Mouse (Mus musculus) thymus, postnatal 25 days (tissue): ENCODE results near the gene Slc35a5.
A peak's percentile ranks its signal among the peaks of the same experiment; 100 is the strongest.

Experiments
- DNase-seq: peaks from one replicate; pipeline ENCODE4 v3.0.0; 2022

Gene Slc35a5

DNA sequence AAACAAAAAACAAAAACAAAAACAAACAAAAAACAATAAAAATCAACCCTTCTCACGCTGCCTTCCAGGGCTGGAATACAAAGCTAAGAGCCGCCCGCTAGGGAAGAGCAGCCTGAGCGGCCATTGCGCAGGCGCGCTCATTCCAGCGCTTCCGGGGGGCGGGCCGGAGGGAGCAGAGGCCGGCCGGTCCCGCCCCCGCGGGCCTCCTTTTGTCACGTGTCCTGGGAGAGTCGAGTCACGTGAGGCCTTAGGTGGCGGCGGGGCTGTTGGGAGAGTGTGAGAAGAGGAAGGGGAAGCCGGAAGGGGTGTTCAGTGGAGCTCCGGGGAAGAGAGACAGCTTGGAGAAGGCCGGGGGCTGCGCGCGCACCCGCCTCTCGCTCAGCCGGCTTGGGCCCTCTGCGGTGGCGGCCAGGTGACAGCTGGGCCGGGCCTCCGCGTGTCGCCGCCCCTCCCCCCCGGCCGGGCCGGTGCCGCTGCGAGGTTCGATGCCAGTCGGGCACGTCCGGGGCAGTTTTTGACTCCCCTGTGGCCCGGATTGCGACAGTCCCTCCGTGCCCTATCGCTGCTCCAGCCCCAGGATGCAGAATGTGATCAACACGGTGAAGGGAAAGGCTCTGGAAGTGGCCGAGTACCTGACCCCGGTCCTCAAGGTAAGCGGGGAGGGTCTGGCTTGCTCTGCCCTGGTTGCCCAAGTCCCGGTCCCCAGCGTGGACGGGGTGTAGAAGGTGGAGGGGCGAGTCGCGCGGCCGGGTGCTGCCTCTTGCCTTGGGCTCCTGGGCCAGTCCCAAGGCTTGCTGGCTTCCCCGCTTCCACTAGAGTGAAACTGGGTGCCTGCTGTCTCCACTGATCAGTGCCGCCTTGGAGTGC is at the start of gene Slc35a5, which contains the start of gene Atg3:
TSS of gene Slc35a5 (minus strand) at position 185 of the 867 bp plus-strand sequence.
TSS of gene Atg3 (plus strand) at position 264 of the 867 bp plus-strand sequence.
- peak; percentile 96 for DNase-seq

DNA sequence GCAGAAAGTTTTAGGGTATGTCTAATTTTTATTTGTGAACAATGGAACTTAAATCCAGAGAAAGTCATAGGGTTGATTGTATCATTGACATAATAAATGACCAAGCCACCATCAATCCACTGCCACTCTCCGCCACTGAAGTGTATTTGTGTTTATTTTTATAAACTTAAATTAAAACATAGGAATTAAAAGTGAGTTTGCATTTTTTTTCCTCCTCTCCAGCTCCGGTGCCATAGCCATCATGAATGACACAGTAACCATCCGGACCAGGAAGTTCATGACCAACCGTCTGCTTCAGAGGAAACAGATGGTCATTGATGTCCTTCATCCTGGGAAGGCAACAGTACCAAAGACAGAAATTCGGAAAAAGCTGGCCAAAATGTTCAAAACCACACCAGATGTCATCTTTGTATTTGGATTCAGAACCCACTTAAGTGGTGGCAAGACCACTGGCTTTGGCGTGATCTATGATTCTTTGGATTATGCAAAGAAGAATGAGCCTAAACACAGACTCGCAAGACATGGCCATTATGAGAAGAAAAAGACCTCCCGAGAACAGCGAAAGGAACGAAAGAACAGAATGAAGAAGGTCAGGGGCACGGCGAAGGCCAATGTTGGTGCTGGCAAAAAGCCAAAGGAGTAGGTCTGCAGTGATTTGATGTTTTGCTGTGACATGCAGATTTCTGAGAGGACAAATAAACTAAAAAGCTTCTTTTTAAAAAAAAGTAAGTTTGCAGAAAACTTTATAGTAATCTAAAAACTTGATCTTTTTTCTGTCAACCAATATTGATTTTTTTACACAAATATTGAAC is 46.6 kb upstream of the Slc35a5 start:
- no peak for DNase-seq

DNA sequence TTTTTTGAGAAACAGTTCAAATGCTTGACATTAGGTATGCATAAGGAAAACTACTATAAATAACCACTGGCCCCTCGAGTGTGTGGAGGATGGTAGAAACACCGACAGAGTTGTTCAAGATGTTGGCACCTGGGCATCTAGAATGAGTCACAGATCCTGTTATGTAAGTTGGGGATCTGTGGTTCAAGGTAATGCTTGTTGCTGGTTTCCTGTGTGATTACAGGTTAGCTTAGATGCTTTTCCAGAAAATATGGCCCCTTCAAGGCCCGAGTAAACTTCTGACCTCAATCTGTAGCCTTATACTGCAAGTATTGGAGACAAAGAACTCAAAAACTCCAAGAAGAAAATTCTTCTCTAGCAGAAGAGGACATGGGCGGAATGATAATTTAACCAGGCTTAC is 45.9 kb upstream of the Slc35a5 start:
- DNase-seq, result no peak

DNA sequence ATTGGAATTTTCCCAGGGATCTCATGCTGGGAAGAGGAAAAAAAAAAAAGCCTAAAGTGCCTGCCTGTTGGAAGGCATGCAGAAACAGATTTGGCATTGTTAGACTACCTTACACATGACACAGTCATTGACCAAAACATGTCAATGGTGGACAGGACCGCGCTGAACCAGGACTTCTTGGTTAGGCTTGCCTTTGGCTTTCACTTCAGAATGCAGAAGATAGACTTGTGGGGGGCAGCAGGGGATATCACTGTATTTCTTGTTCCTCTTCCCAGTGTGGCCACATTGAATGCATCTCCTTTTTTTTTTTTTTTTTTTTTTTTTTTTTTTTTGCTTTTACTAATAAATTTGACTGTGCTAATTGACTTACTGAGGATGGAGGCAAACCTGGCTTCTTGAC is 42.9 kb upstream of the Slc35a5 start:
- no peak for DNase-seq

DNA sequence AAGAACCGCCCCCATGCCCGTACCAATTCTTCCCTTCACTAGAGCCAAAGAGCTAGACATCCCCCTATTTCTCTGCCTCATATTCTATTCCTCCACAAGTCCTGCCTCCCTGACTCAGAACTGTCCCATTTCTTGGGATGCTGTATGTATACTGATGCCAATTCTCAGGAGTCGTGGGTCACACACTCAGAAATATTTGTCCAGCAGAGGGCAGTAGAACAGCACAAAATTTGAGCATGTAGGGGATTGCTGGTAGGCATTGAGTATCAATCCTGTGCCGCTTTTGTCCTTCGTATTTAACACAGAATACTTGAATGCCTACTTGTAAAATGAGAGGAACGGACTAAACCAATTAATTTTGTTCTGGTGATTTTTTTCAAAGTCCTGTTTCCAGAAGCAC is 38.3 kb upstream of the Slc35a5 start:
- DNase-seq, result peak; percentile 60

DNA sequence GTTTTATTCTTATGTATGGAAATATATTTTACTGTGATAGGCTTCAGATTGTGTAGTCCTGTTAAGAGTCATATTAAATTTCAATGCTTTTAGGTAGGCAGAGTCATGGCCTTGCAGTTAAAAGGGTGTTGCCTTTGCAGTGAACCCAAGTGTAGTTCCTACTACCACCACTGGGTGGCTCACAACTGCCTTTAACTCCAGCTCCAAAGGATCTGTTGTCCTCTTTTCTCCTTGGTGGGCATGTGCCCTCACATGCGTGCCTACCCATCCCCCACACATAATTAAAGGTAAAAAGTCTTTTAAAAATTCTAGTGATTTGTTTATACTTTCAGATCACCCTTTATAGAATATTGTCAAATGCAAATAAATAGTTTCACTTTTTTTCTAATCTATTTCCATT is 34.1 kb upstream of the Slc35a5 start:
- peak; percentile 72 for DNase-seq

DNA sequence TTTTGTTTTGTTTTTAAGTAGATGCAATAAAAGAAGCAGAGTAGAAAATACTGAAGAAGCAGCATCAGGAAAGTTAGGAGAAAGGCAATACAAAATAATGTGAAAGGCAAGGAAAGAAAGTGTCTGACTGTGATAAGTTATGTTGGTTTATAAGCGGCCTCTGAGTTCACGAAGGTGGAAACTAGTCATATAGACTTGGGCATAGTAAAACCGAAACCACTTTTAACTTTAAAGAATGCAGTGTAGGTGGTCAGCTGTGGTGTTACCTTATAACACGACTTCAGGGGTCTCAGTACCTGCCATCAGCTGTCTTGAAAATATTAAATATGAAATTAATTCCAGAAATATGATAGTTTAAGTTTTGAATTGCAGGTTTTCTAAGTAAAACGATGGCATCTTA is 23.3 kb upstream of the Slc35a5 start:
- DNase-seq, result no peak

DNA sequence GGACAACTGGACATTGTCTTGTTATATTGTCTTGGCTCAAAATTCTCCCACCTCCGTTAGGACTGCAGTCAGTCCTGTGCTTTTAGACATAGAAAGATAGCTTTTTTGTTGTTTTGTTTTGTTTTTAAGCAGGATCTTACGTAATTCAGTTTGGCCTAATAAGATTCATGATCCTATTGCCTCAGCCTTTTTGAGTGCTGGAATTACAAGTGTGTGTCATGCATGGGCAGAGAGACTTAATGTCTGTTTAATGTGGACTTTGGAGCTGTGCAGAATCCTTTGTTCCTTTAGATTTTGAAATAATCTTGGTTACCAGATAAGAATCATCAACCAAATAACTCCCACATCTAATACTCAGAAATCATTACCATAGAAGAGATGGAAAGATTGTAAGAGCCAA is 20.0 kb upstream of the Slc35a5 start:
- DNase-seq, result no peak

DNA sequence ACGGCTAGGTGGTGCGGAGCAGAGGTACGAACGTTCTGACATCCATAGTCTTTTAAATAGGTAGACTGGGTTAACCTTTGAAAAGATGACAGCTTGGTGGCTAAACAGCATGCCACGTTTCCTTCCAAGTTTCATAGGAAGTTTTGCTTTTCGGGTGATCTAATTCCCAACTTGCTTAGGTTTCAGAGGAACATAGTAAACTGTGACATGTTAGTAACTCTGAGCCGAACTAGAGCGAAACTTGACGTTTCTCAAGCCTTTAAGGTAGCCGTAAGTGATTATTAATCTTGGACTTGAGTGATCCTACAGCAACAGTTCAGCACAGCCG is 847 bp upstream of the Slc35a5 start:
- no peak for DNase-seq

DNA sequence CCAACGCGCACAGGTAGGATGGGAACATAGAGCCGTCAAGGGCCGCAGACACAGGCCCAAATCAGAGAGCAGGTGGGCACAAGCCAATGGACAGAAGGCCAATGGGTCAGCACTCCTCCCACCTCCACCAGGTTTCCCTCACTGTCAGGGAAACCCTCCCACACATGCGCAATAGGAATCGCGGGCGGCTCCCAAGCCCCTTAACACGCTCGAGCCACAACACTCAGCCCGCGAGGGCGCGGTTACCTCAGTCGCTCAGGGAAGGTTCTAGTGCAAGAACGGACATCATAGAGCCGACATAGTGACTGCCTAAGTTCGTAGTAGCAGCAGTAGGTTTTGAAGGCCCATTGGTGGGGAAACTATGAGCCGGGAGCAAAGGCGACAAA is 377 bp downstream of the Slc35a5 start:
- DNase-seq, result no peak

DNA sequence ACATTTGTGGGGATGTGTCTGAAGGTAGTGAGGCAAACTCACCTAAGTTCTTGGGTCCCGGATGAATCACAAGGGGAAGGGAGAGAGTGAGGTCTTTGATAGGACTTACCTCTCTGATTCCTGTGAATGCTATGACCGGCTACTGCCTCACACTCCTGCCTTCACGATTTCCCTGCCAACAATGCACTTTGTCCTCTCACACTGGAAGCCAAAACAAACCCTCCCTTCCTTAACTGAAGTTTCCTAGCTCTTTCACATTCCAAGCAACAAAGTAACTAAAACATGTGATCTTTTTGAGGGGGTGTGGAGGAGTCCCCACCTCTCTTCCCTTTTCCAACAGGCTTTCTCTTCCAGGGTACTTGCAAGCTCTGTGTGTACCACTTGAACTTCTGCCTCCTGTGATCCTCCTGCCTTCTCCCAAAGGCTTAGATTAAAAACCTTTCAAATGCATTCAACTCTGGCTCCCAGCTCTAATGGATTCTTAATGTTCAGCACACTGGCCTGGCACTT is 3.7 kb downstream of the Slc35a5 start:
- no peak for DNase-seq

DNA sequence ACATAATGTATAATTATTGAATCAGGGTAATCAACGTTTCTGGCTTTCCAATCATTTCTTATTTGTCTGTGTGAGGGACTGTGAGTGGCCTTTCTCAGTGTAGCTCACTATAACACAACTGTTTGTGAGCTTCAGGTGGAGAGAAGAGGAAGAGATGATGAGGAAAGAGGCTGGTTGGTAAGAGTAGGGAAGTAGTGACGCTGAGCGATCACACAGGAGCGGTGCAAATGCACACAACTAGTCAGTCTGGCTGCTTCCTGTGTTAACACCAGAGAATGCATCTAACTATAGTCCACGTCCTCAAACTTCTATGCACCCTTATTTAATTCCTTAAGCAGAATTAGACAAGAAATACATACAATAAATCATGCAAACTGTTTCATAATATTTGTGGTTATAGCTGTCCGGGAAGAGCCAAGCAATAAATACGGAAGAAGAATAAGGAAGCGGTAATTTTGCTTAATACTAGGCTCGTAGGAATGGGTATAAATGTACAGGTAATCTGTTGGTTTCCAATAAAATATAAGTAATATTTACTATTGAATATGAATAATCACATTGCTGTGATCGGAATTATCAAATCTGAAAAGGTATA is 9.9 kb downstream of the Slc35a5 start:
- no peak for DNase-seq

DNA sequence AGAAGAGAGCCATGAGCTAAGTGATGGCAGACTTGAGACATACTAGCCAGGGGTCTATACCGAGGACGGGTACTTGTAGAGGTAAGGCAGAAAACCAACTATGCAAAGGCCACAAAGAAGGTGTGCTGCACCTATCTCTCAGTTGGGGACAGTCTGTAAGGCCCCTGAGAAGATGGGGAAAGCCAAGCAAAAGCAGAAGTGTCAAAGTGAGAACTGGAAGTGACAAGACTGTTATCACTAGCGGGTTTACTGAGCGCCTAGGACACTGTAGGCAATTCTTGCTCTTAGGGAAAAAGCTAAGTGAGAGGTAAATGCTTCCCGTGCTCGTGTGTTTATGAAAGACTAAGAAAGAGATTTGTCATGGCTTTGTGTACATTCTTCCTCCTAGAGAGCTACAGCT is 13.4 kb downstream of the Slc35a5 start:
- DNase-seq, result no peak

DNA sequence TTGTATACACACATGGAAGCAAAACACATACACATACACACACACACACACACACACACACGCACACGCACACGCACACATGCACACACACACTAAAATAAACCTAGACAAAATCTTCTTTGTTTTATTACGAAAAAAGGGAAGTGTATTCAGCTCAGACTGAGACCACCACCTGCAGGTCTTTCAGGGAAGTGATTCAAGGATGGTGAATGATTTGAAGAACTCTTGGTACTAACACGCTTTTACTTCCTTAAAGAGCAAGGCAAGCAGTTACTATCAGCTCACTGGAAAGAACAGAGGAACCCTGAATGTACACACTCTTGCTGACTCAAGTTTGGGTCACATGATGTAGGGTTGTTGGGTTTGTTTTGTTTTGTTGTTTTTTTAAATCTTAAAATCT is 15.9 kb downstream of the Slc35a5 start:
- no peak for DNase-seq

DNA sequence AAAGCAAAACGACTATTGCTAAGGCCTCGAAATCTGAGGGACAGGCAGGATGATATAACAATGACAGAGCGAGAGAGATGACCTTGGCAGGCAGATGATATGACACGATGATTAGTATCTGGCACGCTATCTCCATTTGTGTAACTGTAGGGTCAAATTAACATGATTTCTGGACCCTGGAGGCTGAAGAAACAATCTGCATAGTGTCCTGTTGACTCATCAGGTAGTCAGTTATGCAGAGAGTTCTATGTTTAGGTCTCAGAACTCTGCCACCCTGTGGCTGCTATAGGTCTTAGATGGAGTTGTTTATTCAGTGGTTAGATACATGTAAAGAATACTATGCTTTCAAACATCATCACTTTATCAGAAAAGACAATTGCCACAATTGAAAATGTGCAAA is 16.8 kb downstream of the Slc35a5 start:
- DNase-seq, result no peak

DNA sequence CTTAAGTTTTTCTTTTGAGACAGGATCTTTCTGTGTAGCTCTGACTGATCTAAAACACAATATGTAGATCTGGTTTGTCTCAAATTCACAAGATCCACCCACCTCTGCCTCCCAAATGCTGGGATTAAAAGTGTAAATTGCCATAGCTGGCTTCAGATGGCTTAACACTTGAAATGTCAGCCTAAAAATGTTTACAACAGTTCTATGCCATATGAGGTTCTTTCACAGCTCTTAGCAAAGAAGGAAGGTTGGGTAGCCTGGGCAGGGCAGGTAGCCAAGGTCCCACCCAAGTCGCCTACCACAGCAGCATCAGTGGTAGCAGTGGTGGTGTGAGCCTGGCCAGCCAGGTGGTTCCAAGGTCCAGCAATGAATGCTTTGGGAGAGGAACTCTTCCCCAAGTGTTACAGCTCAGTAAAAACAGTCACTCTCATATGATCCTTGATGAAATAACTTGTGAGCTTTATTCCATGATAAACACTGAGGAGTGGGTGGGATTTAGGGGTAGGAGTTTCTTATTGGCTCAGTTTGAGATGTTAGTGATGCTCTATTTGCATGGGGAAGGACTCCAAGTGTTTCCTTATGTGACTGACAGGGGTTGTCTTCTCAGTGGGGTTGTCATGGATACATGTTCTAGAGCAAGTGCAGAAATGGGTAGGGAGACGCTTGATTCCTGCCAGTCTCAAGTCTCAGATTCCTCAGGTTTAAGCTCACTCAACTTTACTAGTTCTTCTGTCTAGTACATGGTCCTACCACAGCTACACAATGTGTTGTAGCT is 30.4 kb downstream of the Slc35a5 start:
- DNase-seq, result no peak

DNA sequence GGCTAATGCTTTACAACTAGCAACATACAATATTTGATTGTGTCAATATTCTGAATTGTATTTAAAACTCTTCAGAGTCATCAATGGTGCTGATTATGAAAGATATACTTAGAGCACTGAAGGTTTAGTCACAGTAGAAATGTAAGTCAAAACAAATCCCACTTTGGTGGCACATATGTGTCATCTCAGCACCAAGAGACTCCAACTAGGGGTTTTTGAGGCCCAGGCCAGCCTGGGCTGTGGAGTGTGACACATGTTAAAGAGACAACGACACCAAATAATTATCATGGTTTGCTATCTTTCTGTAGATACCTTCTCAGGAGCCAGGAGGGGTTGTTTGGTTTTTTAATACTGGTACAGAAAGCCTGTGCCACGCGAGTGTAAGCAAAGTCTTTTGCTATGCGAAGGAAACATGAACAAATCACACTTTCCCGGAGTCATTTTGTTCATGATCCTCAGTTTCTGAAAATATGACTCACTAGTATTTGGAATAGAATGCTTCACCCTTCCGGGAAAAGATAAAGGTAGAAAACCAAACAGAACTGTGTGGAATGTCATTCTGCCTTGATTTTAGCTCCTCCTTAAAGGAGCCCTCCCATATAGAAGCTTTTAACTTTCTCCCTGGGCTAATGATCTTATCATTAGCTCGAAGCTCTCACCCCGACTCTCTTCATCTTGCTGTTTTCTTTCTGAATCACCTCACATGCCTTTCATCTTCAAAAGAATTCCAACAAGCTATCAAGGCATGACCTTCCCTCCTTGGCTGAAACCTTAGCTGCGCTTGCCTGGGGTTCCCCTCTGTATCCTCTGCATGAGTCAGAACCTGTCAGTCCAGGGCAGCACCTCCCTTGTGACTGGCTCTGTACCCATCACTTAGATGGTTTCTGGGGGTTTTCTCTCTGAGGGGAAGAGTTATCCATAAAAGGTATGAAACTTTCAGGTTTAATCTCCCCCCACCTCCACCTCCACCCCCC is 34.0 kb downstream of the Slc35a5 start:
- DNase-seq, result no peak

DNA sequence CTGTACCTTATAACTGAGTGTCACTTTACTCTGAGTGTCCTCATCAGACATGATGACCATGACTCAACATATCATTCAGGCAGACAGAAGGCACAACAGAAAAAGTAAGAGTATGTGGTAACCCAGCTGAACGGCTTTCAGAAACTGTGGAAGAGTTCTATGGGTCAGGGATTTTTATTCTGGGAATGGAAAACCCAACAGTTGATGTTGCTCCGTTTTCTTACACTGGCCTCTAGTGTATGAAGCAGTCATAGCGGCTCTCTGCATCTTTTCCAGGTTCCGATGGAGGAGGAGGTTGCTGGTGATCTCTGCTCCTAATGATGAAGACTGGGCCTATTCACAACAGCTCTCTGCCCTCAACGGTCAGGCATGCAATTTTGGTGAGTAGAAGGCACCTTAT is 35.9 kb downstream of the Slc35a5 start:
- DNase-seq, result no peak

DNA sequence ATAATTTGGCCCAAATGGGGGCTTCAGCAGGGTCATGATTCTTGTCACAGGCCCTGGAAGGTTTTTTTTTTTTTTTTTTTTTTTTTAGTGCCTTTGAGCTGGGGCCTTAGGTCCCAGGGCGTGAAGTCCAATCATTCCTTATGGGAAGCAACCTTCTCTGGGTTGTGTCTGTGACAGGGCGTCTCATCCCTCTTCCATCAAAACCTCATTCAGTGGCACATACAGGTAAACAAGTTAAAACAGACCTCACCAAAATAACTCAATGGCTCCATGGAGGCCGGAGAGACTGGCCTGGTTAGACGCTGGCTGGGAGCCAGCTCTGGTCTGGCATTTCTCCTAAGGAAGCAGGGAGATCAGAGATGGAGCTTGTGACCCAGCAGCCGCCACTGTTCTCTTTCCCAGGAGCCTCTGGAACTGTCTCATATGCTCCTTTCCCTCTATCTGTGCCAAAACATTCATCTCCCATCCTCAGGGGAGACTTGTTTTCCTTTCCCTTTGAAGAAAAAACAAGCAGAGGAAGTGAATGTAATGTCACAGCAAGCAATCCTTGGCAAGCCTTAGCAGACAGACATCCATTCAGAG is 37.6 kb downstream of the Slc35a5 start:
- no peak for DNase-seq

DNA sequence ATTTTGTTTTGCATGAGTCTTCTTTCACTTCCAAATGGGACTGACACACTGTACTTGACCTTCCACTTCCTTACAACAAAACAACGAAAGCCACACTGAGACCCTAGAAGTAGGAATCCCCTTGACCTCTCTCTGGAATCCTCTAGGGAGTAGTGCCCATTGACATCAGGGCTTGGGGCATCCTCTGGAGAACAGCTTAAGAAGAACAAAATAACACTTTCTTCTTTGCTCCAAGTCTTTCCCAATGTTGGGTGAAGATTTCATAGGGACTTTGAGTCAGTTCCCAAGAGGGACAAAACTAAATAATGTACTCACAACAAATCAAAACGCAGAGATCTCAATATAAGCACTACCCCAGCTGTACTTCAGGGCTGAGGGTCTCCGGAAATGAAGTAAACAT is 39.7 kb downstream of the Slc35a5 start:
- DNase-seq, result no peak

DNA sequence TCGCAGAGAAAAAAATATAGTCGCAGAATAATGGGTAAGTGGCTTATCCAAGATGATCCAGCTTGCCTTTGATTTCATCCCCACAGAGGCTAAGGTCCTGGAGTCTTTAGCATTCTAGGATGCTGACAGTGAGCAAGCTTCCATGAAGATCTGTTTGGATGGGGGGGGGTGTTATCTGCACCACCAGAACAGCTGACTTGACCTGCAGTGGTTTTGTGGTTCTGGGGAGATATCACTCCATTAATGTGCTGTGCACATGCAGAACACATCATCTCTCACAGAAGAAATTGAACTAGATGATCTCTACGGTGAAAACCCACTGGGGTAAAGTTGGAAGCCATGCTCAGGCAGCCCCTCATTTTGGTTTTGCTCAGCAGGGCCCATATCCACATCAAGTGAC is 41.3 kb downstream of the Slc35a5 start:
- no peak for DNase-seq
